Mouse (Mus musculus) forebrain, postnatal 0 days (tissue): ENCODE measurements at regions not wholly inside any gene's neighbourhood (a gene's known extent, or its start where the extent isn't known, plus 50 kb on each side); places are given as distances from the start of the nearest gene placed in this dataset.
A peak's percentile ranks its signal among the peaks of the same experiment; 100 is the strongest.

ENCODE experiments used
- ATAC-seq: fragments of 200-750 bp; cut with Nextera tagmentation; 2 replicates; pipeline ENCODE4 v1.8.0; 2017; ENCODE audit warnings: mild to moderate bottlenecking, moderate library complexity
- DNase-seq: peaks from one replicate; pipeline ENCODE4 v3.0.0-alpha.2; 2015
- H3K27ac ChIP-seq: fragments of 300-500 bp; sonication (generic); 2 replicates; pipeline ENCODE4 v1.5.1; 2014; ENCODE audit warnings: low read depth, mild to moderate bottlenecking, antibody characterized with exemption, low read length, moderate library complexity, mixed read lengths
- H3K27me3 ChIP-seq: fragments of 300-500 bp; sonication (generic); 2 replicates; pipeline ENCODE4 v1.6.1; 2014; ENCODE audit warnings: mild to moderate bottlenecking, low read length, mixed read lengths; ENCODE audit not compliant: insufficient read depth
- H3K36me3 ChIP-seq: fragments of 300-500 bp; sonication (generic); 2 replicates; pipeline ENCODE4 v1.6.1; 2014; ENCODE audit warnings: mild to moderate bottlenecking, moderate library complexity; ENCODE audit not compliant: insufficient read depth
- H3K4me1 ChIP-seq: fragments of 300-500 bp; sonication (generic); 2 replicates; pipeline ENCODE4 v1.6.1; 2014; ENCODE audit warnings: antibody characterized with exemption; ENCODE audit not compliant: insufficient read depth
- H3K4me2 ChIP-seq: fragments of 300-500 bp; sonication (generic); 2 replicates; pipeline ENCODE4 v1.6.1; 2014; ENCODE audit warnings: low read depth, mild to moderate bottlenecking, moderate library complexity
- H3K4me3 ChIP-seq: fragments of 300-500 bp; sonication (generic); 2 replicates; pipeline ENCODE4 v1.5.1; 2014; ENCODE audit warnings: low read depth, low read length, mixed read lengths
- H3K9ac ChIP-seq: fragments of 300-500 bp; sonication (generic); 2 replicates; pipeline ENCODE4 v1.6.1; 2014; ENCODE audit warnings: mild to moderate bottlenecking
- H3K9me3 ChIP-seq: fragments of 300-500 bp; sonication (generic); 2 replicates; pipeline ENCODE4 v1.6.1; 2016; ENCODE audit warnings: low read length
- CTCF ChIP-seq: sonication (generic); IDR thresholded peaks from 2 replicates; pipeline ENCODE4 v1.5.1; 2016; ENCODE audit warnings: antibody characterized with exemption, control low read depth, low read depth
- WGBS: fragments of 180-500 bp; shearing (Covaris S2); extraction: QIAGEN DNeasy Blood & Tissue Kit; methylation state at CpG from one replicate; pipeline ENCODE4 v1.1.7; 2014; 5-methylcytosine and 5-hydroxymethylcytosine counted together

DNA sequence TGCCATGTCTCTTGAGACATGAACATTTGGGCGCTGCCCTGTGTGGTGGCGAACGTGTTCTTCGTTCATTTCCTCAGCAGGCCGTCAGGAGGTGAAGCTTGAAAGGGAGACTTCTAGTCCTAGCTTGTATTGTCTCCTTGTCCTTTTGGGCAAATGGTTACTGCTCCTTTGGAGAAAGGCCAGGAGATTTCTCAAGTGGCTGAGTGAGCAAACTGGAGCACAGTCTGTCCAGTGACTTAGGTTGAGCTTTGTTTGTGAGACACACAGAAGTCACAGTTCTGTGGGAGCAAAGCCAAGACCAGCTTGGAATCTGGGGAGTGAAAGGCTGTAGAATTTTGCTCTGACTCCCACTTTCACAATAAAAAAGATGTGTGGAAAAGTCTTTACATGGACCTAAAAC, 203.3 kb upstream of the Nampt start:
- H3K4me1 ChIP-seq, result no peaks in the 10 kb centered on the region
- no peak for ATAC-seq
- no peak for DNase-seq
- H3K27me3 ChIP-seq, result no peaks in the 10 kb centered on the region
- no peak overlapping the region for H3K4me3 ChIP-seq
- WGBS, result 89% methylated on average over 5 of the region's 5 CpGs
- H3K9ac ChIP-seq, result no peak overlapping the region
- no peak overlapping the region for H3K27ac ChIP-seq
- H3K9me3 ChIP-seq, result no peaks in the 10 kb centered on the region
- no peak overlapping the region for H3K4me2 ChIP-seq
- no peaks in the 10 kb centered on the region for H3K36me3 ChIP-seq
- no peak for TF ChIP-seq CTCF

- DNase-seq, result no peak
- no peak overlapping the region for H3K9ac ChIP-seq
- no peak for ATAC-seq
Measured at GRCm38 (mm10) chr12:32617031-32617430, 202.3 kb upstream of the Nampt start.

GRCm38 (mm10) chr12:32619830-32620229, 199.5 kb upstream of the Nampt start:
- no peaks in the 10 kb centered on the region for H3K27me3 ChIP-seq
- DNase-seq (no peak), ATAC-seq (no peak)
- WGBS, result 70% methylated on average over 4 of the region's 4 CpGs
- no peak overlapping the region for H3K9ac ChIP-seq
- no peaks in the 10 kb centered on the region for H3K4me1 ChIP-seq
- no peaks in the 10 kb centered on the region for H3K9me3 ChIP-seq
- H3K27ac ChIP-seq, result no peak overlapping the region
- TF ChIP-seq CTCF, result no peak
- H3K4me3 ChIP-seq, result no peak overlapping the region
- H3K4me2 ChIP-seq, result no peak overlapping the region
- H3K36me3 ChIP-seq, result no peaks in the 10 kb centered on the region

More at GRCm38 (mm10) chr12:32617031-32617430, 202.3 kb upstream of the Nampt start:
- Histone ChIP-seq H3K4me2 (no peak overlapping the region), H3K27me3 (no peaks in the 10 kb centered on the region), H3K9me3 (no peaks in the 10 kb centered on the region), H3K4me3 (no peak overlapping the region), H3K4me1 (no peaks in the 10 kb centered on the region), H3K27ac (no peak overlapping the region), H3K36me3 (no peaks in the 10 kb centered on the region)
- 78% methylated on average over 1 of the region's 1 CpGs for WGBS
- TF ChIP-seq CTCF, result no peak

DNA sequence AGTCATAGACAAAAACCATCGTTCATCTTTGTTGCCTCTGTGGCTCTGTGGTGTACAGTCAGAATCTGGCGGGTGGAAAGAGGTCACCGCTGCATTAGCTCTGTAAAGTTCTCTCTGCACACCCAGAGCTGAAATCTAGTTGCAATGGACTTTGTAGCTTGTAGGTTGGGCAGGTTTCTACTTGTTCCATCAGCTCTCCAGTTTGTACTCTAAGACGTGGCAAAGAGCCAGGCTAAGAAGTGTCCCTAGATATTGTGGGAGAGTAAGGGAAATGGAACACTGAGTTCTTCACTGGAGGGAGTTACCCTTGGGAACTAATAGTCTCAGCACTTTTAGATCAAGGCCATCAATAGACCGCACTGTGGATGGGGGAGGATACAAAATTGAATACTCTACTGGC, 197.6 kb upstream of the Nampt start:
- Histone ChIP-seq H3K4me3 (no peak overlapping the region), H3K36me3 (no peaks in the 10 kb centered on the region), H3K27ac (no peak overlapping the region), H3K4me1 (no peaks in the 10 kb centered on the region), H3K9me3 (no peaks in the 10 kb centered on the region), H3K9ac (no peak overlapping the region), H3K27me3 (no peaks in the 10 kb centered on the region), H3K4me2 (no peak overlapping the region)
- ATAC-seq, result no peak
- TF ChIP-seq CTCF, result no peak
- no peak for DNase-seq
- WGBS, result 96% methylated on average over 5 of the region's 5 CpGs

DNA sequence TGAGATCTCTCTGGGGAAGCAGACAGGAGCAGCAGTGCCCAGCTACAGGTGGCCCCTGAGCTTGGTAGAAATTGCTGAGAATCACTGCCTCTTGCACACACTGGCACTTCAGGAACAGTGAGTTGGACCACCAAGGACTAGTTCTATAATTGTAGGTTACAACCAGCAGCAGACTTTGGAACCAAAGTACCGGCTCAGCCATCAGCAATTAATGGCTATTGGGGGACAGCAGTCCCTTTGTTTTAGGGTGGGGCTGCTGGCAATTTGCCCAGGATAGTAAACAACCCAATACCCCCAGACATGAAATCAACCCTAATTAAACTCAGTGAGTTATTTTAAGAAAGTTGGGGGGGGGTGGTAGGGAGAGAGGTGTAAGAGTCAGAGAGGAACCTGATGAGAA, 190.8 kb upstream of the Nampt start:
- Histone ChIP-seq H3K9me3 (no peaks in the 10 kb centered on the region), H3K4me3 (no peak overlapping the region), H3K27ac (no peak overlapping the region), H3K9ac (no peak overlapping the region), H3K36me3 (no peaks in the 10 kb centered on the region), H3K4me2 (no peak overlapping the region), H3K27me3 (no peaks in the 10 kb centered on the region), H3K4me1 (no peaks in the 10 kb centered on the region)
- DNase-seq (no peak), ATAC-seq (no peak)
- no peak for TF ChIP-seq CTCF
- WGBS, result 35% methylated on average over 1 of the region's 1 CpGs

- WGBS, result 16% methylated on average over 3 of the region's 3 CpGs
- Histone ChIP-seq H3K9ac (no peak overlapping the region), H3K9me3 (no peaks in the 10 kb centered on the region), H3K27ac (no peak overlapping the region), H3K4me2 (no peak overlapping the region), H3K4me1 (no peaks in the 10 kb centered on the region), H3K4me3 (no peak overlapping the region), H3K36me3 (no peaks in the 10 kb centered on the region), H3K27me3 (no peaks in the 10 kb centered on the region)
- no peak for ATAC-seq
- no peak for TF ChIP-seq CTCF
- peak; percentile 38 for DNase-seq
Measured at GRCm38 (mm10) chr12:32632935-32633334, 186.4 kb upstream of the Nampt start.

GRCm38 (mm10) chr12:32635055-32635454, 184.3 kb upstream of the Nampt start:
- 67% methylated on average over 5 of the region's 5 CpGs for WGBS
- H3K4me2 ChIP-seq, result no peak overlapping the region
- no peak overlapping the region for H3K9ac ChIP-seq
- TF ChIP-seq CTCF, result no peak
- H3K36me3 ChIP-seq, result no peaks in the 10 kb centered on the region
- no peak overlapping the region for H3K4me3 ChIP-seq
- DNase-seq (no peak), ATAC-seq (no peak)
- no peak overlapping the region for H3K27ac ChIP-seq
- no peaks in the 10 kb centered on the region for H3K4me1 ChIP-seq
- H3K9me3 ChIP-seq, result no peaks in the 10 kb centered on the region
- H3K27me3 ChIP-seq, result no peaks in the 10 kb centered on the region

- Histone ChIP-seq H3K4me3 (no peak overlapping the region), H3K4me1 (no peaks in the 10 kb centered on the region), H3K4me2 (no peak overlapping the region), H3K9ac (no peak overlapping the region), H3K36me3 (no peaks in the 10 kb centered on the region), H3K27me3 (no peaks in the 10 kb centered on the region), H3K9me3 (no peaks in the 10 kb centered on the region), H3K27ac (no peak overlapping the region)
- 2% methylated on average over 8 of the region's 8 CpGs for WGBS
- ATAC-seq, result peak; percentile 48
- TF ChIP-seq CTCF, result peak; percentile 82
- peak; percentile 86 for DNase-seq
Measured at GRCm38 (mm10) chr12:32637400-32638100, 181.8 kb upstream of the Nampt start.
